Mouse (Mus musculus) liver, postnatal 0 days (tissue): ENCODE data around the gene Sox5.

ENCODE experiments used
- CTCF ChIP-seq: sonication (generic); IDR thresholded peaks from 2 replicates; pipeline ENCODE4 v1.5.1; 2016; ENCODE audit warnings: antibody characterized with exemption, low read depth
- EP300 ChIP-seq: IDR thresholded peaks from 2 replicates; pipeline ENCODE4 v1.6.1; 2016; ENCODE audit warnings: antibody characterized with exemption, low read depth, mild to moderate bottlenecking

DNA sequence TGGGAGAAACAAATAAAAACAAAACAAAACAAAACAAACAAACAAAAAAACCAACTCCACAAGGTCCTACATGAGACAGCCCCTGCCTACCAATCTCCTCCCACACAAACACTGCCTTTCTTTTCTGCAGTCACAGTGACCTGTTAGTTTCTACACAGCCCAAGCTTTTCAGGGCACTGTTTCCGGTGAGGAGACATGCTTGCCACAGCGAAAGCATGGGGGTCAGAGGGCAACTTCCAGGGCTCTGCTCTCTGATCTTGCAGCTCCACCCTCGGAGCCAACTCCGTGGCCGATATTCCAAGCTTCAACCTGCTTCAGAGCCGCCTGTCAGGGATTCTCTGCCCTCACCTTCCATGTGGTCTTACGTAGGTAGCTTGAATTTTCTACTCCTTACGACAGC lies 22.6 kb downstream of the Sox5 start:
- no peak for TF ChIP-seq EP300
- TF ChIP-seq CTCF, result no peak
